Mouse (Mus musculus) adrenal gland, postnatal 25 days (tissue): ENCODE results near the gene Rrad. TPM values are rescaled to one million over a fixed set of nuclear protein-coding genes. Genes with fewer than 3 reads are reported as not detected.
A peak's percentile ranks its signal among the peaks of the same experiment; 100 is the strongest.

Experiments
- DNase-seq: peaks from one replicate; pipeline ENCODE4 v3.0.0; 2021; ENCODE audit warnings: mixed read lengths
- total RNA-seq: library from RNA; stranded (reverse); gene quantifications from 2 replicates; pipeline ENCODE4 v1.2.3, GENCODE M21; 2021

The Rrad gene
- total RNA-seq, 1 experiment from 2014 or later: 3.9 TPM

- no peak for DNase-seq
Observed at GRCm38 (mm10) chr8:104613119-104613518, 18.0 kb downstream of the Rrad start.

GRCm38 (mm10) chr8:104611613-104612012, 19.5 kb downstream of the Rrad start:
- no peak for DNase-seq

GRCm38 (mm10) chr8:104610185-104610766, 20.9 kb downstream of the Rrad start:
- DNase-seq: no peak

- no peak for DNase-seq
Observed at GRCm38 (mm10) chr8:104609222-104609621, 21.9 kb downstream of the Rrad start.

GRCm38 (mm10) chr8:104607944-104608343, 23.2 kb downstream of the Rrad start:
- DNase-seq: no peak

- DNase-seq: no peak
Observed at GRCm38 (mm10) chr8:104606329-104606728, 24.8 kb downstream of the Rrad start.

- DNase-seq: no peak
Observed at GRCm38 (mm10) chr8:104603245-104603593, 27.9 kb downstream of the Rrad start.

GRCm38 (mm10) chr8:104602468-104603244, 28.5 kb downstream of the Rrad start:
- peak; percentile 80 for DNase-seq

GRCm38 (mm10) chr8:104601941-104602371, 29.2 kb downstream of the Rrad start:
- peak; percentile 23 for DNase-seq

- DNase-seq: no peak
Observed at GRCm38 (mm10) chr8:104601386-104601785, 29.7 kb downstream of the Rrad start.

- DNase-seq: peak; percentile 26
Observed at GRCm38 (mm10) chr8:104598496-104598895, 32.6 kb downstream of the Rrad start.

- peak; percentile 38 for DNase-seq
Observed at GRCm38 (mm10) chr8:104597656-104598055, 33.5 kb downstream of the Rrad start.

- DNase-seq: no peak
Observed at GRCm38 (mm10) chr8:104595773-104596536, 35.2 kb downstream of the Rrad start.

GRCm38 (mm10) chr8:104594611-104595362, 36.3 kb downstream of the Rrad start:
- no peak for DNase-seq

- DNase-seq: no peak
Observed at GRCm38 (mm10) chr8:104593536-104594325, 37.4 kb downstream of the Rrad start.

- DNase-seq: no peak
Observed at GRCm38 (mm10) chr8:104592566-104592965, 38.6 kb downstream of the Rrad start.

- DNase-seq: no peak
Observed at GRCm38 (mm10) chr8:104591856-104592255, 39.3 kb downstream of the Rrad start.

GRCm38 (mm10) chr8:104591133-104591834, 39.8 kb downstream of the Rrad start, which contains the start of gene Pdp2:
Gene Pdp2 (plus strand): TSS chr8:104591451.
- DNase-seq: peak; percentile 87

- DNase-seq: no peak
Observed at GRCm38 (mm10) chr8:104590284-104590683, 40.8 kb downstream of the Rrad start.

GRCm38 (mm10) chr8:104584522-104584921, 46.6 kb downstream of the Rrad start:
- no peak for DNase-seq
